Mouse (Mus musculus): ENCODE data around the gene Syde1.
"Not testable (repeated sequence)": the region's sequence is repeated elsewhere in the genome, so short reads cannot be mapped to it uniquely, and the experiment has no call there.

Syde1 gene

DNA sequence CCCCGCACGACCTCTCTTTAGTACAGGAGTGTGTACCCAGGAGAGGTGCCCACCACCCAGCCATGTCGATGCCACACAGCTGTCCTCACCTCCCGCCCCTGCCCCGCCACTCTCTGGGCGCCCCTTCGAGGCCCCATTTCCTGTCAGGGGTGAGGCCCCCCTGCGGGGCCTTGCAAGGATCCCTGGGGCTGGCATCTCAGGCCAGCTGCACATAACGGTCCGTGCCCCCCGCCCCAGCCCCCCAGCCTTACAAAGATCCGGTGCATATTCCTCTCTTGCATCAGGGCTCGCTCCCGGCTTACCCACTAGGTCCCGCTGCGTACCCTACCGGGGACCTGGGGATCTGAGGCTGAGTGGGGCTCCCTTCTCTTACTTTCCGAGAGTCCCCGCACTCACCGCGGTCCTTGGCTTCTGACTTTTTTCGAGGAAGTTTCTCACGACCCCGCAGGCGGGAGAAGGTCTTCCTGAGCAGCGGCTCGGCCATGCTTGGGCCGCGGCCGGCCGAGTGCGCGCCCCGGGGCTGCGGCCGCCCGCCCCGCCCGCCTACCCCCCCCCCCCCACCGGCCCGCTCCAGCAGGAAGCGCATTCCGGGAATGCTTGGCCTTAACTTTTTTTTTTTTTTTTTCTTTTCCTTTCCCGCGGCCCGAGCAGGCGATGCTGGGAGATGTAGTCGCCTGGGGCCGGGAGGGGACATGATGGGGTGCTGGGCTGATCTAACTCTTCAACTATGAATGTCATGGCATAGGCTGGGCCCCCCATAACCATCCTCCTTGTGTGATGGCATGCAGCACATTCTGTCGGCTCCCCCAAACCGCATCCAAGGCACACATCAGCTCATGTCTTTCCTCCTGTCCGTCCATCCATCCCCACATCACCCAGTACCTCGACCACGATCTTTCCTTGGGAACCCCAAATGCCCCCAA is at the start of gene Syde1:
Syde1 (minus strand) TSS at position 559 of the 923 bp plus-strand sequence.
- DNase-seq, result peak; percentile 42

DNA sequence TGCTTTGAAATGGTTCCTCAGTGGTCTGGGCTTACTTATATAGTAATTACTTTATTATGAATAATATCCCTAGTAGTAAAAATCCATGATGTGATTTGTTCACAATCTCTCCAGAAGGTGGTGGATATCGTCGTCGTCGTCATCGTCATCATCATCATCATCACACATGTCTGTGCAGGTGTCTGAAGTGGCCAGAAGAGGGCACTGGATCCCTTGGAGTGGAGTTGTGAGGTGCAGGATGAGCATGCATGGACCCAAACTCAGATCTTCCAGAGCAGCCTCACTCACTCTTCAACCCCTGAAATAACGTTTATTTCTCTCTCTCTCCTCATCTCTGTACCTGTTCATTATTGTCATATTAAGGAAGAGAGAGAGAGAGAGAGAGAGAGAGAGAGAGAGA is 40.5 kb upstream of the Syde1 start:
- peak; percentile 16 for DNase-seq

DNA sequence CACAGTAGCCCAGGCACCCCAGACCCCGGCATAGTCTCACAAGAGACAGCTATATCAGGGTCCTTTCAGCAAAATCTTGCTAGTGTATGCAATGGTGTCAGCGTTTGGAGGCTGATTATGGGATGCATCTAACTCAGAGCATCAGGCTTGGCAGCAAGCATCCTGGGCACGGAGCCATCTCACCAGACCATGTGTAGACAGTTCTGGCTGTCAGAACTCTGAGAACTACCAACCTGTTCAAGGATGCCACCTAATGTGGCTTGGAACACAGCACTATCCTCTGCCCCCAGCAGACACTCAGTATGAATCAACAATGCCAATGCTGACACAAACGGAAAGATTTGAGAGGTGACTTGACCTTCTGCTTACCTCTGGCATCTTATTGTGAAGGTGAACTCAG is 38.4 kb upstream of the Syde1 start:
- DNase-seq, result peak; percentile 55

DNA sequence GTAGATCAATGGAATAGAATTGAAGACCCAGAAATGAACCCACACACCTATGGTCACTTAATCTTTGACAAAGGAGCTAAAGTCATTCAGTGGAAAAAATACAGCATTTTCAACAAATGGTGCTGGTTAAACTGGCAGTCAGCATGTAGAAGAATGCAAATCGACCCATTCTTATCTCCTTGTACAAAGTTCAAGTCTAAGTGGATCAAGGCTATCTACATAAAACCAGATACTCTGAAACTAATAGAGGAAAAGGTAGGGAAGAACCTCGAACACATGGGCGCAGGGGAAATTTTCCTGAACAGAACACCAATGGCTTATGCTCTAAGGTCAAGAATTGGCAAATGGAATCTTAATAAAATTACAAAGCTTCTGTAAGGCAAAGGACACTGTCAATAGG is 31.4 kb upstream of the Syde1 start:
- DNase-seq, result not testable (repeated sequence)

DNA sequence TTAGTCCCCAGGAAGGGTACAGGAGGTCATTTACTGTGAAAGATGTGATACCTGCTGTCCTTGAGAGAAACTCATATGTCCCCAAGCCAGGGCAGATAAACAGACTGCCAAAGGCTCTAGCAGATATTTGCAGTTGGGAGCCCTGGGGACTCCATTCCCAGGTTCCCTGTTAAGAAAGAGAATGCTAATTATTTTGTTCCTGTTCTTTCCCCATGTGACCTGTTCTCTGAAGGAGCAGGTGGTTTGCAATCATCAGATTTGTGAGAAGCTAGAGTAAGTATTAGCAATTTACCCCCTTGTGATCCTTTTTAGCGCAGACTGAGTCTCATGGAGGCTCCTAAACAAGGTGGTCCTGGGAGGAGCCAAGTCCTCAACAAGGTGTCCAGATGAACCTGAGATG is 26.2 kb upstream of the Syde1 start, which contains the start of gene Olfr1357:
Olfr1357 (minus strand) TSS at position 101 of the 400 bp plus-strand sequence.
- DNase-seq, result no peak

DNA sequence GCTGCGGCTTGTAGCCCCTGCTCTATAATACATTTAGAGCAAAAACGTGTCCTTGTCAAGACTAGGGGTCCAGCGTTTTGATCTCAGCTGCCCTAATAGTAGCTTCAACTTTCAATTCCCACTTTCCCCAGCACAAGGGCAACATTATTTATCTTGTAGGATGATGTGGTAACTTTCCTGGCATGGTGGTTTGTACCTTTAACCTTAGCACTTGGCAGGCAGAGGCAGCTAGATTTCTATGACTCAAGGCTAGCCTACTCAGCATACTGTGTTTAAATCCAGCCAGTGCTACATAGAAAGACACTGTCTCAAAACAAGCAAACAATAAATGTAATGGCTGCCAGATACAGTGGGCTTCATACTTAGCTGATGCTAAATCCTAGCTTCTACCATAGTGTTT is 15.8 kb upstream of the Syde1 start:
- no peak for DNase-seq

GRCm38 (mm10) chr10:78605080-78605479 is 13.3 kb upstream of the Syde1 start:
- DNase-seq, result peak; percentile 50

DNA sequence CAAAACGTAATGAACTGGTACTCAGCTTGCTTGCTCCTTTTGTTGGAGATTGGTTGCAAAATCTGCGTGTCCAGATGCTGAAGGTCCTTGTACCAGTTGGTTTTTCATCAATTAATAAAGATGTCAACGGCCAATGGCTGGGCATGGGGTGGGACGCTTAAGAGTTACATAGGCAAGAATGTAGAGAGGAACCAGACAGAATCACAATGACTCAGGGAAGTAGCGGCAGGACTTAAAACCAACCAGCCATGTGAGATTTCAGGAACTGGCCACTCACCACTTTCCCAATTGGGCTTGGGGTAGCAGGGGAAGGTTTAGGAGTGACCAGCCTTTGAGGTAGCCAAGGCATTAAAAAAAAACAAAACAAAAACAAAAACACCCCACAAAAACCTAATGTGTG is 8.1 kb upstream of the Syde1 start:
- DNase-seq, result no peak

- DNase-seq, result no peak
Observed at GRCm38 (mm10) chr10:78594566-78594965, 2.8 kb upstream of the Syde1 start.

DNA sequence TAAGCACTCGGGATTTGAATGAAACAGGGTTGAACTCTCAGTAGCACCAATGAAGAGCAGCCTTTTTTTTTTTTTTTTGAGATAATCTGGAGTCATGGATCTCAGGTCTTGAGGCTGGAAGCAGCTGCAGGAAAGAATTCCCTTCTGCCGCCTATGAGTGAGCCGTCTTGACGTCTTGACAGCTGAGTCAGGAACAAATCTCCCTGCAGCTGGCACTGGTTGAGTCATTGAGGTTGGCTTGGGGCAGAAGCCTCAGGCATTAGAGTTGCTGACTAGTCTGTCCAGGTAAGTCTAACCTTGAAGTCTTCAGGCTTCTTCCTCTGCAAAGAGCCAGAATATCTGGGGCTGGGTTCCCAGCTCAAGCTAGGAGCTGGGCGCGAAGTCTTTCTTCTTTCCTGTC is 2.4 kb upstream of the Syde1 start:
- no peak for DNase-seq

- DNase-seq, result no peak
Observed at GRCm38 (mm10) chr10:78593736-78594135, 2.0 kb upstream of the Syde1 start.

DNA sequence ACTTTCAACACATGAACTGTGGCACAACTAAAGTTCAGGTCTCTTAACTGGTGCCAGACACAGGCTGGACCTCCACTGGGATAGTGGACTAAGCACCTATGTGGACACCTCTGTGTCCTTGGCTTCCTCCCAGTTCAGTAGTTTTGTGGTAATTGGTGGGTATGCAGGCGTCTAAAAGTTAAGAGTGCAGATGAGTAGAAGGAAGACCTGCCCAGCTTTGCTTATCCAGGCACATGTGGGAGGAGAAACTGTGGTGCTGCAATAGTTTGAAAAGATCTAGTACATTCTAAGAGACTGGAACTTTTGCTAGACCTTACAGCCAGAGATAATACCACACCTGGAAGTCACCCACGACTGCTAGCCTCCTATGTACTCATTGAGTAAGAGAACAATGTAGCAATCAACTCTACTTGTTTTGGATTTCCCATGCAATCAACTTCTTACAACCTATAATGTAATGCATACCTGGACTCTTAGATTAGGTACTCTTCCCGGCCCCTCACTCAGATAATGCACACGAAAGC is 1.2 kb upstream of the Syde1 start:
- DNase-seq, result no peak

GRCm38 (mm10) chr10:78590744-78591143 is 1.0 kb downstream of the Syde1 start:
- no peak for DNase-seq

GRCm38 (mm10) chr10:78589901-78590300 is 1.9 kb downstream of the Syde1 start:
- DNase-seq, result no peak

DNA sequence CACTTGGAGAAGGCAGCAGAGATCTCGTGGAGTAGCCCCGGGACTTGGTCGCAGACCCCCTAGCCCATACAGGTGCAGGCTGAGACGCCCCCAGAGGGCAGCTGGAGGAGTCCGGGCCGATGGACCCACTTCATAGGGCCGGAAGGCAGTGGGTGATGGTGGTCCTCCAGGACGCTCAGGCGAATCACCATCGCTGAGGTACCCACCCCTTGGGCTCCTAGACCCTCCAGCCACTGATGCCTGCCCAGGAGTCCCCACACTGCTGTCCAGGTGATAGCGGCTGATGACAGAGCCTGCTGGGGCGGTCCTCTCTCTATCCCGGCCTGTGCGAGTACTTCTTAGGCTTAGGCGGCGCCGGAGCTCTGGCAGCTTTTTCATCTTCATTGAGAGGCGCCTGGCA is 2.5 kb downstream of the Syde1 start:
- DNase-seq, result no peak

- DNase-seq, result no peak
Observed at GRCm38 (mm10) chr10:78586026-78586425, 5.7 kb downstream of the Syde1 start.

- DNase-seq, result no peak
Observed at GRCm38 (mm10) chr10:78585606-78586005, 6.2 kb downstream of the Syde1 start.

- DNase-seq, result no peak
Observed at GRCm38 (mm10) chr10:78584996-78585395, 6.8 kb downstream of the Syde1 start.

- no peak for DNase-seq
Observed at GRCm38 (mm10) chr10:78583939-78584338, 7.8 kb downstream of the Syde1 start.

GRCm38 (mm10) chr10:78583347-78583746 is 8.4 kb downstream of the Syde1 start:
- DNase-seq, result no peak

GRCm38 (mm10) chr10:78581121-78581520 is 10.6 kb downstream of the Syde1 start:
- DNase-seq, result peak; percentile 10

- DNase-seq, result peak; percentile 12
Observed at GRCm38 (mm10) chr10:78578204-78578603, 13.6 kb downstream of the Syde1 start.

DNA sequence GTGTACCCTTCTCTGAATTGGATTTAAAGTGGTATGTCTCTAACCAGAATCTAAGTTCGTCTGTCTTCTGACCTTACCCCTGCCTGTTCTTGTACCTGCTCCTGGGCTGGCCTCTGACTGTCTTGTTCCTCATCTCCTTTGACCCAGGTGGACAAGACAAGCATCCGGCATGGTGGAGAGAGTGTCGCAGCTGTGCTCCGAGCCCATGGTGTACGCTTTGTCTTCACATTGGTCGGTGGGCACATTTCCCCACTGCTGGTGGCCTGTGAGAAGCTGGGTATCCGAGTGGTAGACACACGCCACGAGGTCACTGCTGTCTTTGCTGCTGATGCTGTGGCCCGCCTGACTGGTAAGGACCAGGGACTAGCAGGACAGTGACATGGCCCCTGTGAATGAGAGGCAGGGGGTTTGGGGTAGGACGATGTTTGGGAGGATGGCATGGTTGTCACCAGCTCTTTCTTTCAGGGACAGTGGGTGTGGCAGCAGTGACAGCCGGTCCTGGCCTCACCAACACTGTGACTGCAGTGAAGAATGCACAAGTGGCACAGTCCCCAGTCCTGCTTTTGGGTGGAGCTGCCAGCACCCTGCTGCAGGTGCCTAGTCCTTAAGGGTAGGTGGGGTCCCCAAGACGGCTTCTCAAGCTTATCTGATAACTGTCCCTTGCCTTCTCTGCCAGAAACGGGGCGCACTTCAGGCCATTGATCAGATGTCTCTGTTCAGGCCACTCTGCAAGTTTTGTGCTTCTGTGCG is 15.2 kb downstream of the Syde1 start:
- DNase-seq, result peak; percentile 58

GRCm38 (mm10) chr10:78575690-78576089 is 16.1 kb downstream of the Syde1 start:
- peak; percentile 97 for DNase-seq

All from cerebellum, adult 9-11 months (tissue).